Mouse (Mus musculus): ENCODE results near the gene Klf2. TPM values are rescaled to one million over a fixed set of nuclear protein-coding genes. Genes with fewer than 3 reads are reported as not detected.

Gene Klf2
- polyA plus RNA-seq, 1 experiment from 2014 or later = 15.4 TPM

DNA sequence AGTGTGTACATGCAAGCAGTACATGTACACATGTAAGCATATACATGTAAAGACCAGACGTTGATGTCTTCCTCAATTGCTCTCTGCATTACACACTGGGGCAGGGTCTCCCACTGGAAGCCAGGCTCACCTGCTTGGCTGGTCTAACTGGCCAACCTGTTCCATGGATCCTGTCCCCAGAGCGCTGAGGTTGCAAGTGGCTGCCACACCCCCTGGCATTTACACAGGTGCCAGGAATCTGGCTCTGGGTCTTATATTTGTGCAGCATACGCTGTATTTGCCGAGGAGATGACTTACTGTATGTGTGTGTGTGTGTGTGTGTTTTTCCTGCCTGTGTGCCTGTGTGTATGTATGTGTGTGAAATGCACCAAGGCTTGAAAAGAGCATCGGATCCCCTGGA, 11.9 kb upstream of the Klf2 start:
- H3K9ac ChIP-seq = no peak overlapping the region
- H3K36me3 ChIP-seq = no peaks in the 10 kb centered on the region
- peaks cover 14% of the 10 kb centered on the region for H3K4me1 ChIP-seq
- ATAC-seq (ENCODE audit: insufficient number of reproducible peaks, low FRiP score, low TSS enrichment, low read depth) = no peak
- no peak overlapping the region for H3K4me2 ChIP-seq (replicated peaks)
- no peak overlapping the region for H3K4me3 ChIP-seq (replicated peaks)
- WGBS = 75% methylated on average over 5 of the region's 5 CpGs
- no peak overlapping the region for H3K27ac ChIP-seq (replicated peaks)
- H3K27me3 ChIP-seq = no peaks in the 10 kb centered on the region
- H3K9me3 ChIP-seq (replicated peaks) = no peaks in the 10 kb centered on the region

DNA sequence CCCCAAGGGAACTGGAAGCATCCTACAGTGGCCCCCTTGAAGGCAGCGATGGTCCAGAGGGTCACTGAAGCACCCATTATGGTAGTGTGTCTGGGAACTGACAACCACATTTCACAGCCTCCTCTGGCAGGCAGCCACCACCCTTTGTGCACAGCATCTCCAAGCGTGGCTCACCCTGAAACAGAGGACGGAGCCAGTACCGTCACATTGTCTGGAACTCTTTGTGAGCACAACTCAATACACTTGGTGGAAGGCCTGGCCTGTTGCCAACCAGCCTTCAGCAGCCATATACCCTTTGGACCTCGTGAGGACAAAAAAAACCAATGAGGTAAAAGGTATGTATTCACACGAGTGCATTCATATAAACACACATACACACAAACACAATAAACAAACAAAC, 10.6 kb upstream of the Klf2 start:
- H3K36me3 ChIP-seq = no peaks in the 10 kb centered on the region
- WGBS = 59% methylated on average over 6 of the region's 6 CpGs
- no peak overlapping the region for H3K4me3 ChIP-seq (replicated peaks)
- no peak overlapping the region for H3K4me2 ChIP-seq (replicated peaks)
- no peaks in the 10 kb centered on the region for H3K27me3 ChIP-seq
- no peak overlapping the region for H3K9ac ChIP-seq
- H3K27ac ChIP-seq (replicated peaks) = no peak overlapping the region; the same call in 1 of the 2 replicates
- ATAC-seq (ENCODE audit: insufficient number of reproducible peaks, low FRiP score, low TSS enrichment, low read depth) = peak; percentile 49; the same call in 1 of the 2 replicates
- peaks cover 9% of the 10 kb centered on the region for H3K4me1 ChIP-seq
- no peaks in the 10 kb centered on the region for H3K9me3 ChIP-seq (replicated peaks)

DNA sequence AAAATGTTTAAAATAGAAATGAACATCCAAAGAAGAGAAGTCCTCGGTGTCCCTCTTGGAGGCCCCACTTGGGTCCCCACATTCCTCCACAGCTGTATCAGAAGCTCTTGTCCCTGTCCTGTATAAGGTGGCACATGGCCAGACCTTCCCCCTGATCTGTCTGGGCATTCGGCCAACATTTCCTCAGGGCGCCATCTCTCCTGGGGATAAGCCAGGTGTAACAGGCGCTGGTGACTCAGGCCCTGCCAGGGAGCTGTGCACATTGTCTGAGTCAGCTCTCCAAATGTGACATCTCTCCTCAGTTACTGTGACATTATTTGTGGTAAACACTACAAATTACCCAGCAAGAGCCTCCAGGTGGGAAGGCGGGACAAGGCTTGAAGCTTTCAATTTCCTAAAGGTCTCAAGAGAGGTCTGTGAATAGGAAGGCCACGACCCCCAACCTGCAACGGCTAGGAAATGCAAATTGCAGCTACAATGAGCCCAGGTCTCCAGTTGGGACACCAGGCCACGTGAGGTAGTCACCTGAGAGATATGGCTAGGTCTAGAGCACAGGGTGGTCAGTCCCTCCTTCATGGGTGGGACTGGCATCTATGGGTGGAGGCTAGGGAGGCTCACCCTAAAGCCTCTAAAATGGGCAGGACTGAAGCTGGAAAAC, 7.9 kb upstream of the Klf2 start:
- H3K9me3 ChIP-seq (replicated peaks) = no peaks in the 10 kb centered on the region
- no peaks in the 10 kb centered on the region for H3K36me3 ChIP-seq
- no peaks in the 10 kb centered on the region for H3K27me3 ChIP-seq
- ATAC-seq (ENCODE audit: insufficient number of reproducible peaks, low FRiP score, low TSS enrichment, low read depth) = peak; percentile 18; the same call in 1 of the 2 replicates
- H3K9ac ChIP-seq = no peak overlapping the region
- WGBS = 34% methylated on average over 8 of the region's 8 CpGs
- H3K4me1 ChIP-seq = peaks cover 6% of the 10 kb centered on the region; the same call in 1 of the 2 replicates
- no peak overlapping the region for H3K4me3 ChIP-seq (replicated peaks)
- no peak overlapping the region for H3K4me2 ChIP-seq (replicated peaks)
- H3K27ac ChIP-seq (replicated peaks) = no peak overlapping the region

DNA sequence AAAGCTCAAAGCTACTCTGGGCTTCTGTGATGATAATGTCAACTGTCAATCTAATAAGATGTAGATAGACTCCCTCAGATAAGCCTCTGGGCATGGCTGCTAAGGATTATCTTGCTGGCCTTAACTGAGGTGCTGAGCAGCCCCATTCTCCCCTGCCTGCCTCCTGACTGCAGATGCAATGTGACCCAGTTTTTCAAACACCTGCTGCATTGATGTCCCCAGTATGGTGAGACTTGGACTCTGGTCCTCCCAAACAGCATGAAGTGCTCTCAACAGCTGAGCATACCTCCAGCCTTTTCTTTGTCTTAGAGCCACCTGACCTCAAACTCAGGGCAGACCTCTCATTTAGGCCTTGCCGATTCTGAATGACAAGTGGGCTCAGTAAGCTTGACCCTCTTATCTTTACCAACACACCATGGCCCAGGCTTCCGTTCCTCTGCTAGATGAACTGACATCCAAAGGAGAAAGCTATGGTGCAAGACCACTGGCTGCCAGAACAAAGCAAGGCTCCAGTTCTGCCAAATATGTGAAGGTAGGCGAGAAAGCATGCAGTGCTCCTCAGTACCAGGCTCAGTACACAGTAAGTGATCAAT, 5.8 kb upstream of the Klf2 start:
- ATAC-seq (ENCODE audit: insufficient number of reproducible peaks, low FRiP score, low TSS enrichment, low read depth) = no peak
- H3K27me3 ChIP-seq = no peaks in the 10 kb centered on the region
- H3K36me3 ChIP-seq = no peaks in the 10 kb centered on the region
- H3K4me2 ChIP-seq (replicated peaks) = no peak overlapping the region
- WGBS = 78% methylated on average over 3 of the region's 3 CpGs
- no peak overlapping the region for H3K4me3 ChIP-seq (replicated peaks)
- H3K4me1 ChIP-seq = peaks cover 6% of the 10 kb centered on the region; the same call in 1 of the 2 replicates
- no peak overlapping the region for H3K27ac ChIP-seq (replicated peaks)
- H3K9me3 ChIP-seq (replicated peaks) = no peaks in the 10 kb centered on the region
- H3K9ac ChIP-seq = no peak overlapping the region

DNA sequence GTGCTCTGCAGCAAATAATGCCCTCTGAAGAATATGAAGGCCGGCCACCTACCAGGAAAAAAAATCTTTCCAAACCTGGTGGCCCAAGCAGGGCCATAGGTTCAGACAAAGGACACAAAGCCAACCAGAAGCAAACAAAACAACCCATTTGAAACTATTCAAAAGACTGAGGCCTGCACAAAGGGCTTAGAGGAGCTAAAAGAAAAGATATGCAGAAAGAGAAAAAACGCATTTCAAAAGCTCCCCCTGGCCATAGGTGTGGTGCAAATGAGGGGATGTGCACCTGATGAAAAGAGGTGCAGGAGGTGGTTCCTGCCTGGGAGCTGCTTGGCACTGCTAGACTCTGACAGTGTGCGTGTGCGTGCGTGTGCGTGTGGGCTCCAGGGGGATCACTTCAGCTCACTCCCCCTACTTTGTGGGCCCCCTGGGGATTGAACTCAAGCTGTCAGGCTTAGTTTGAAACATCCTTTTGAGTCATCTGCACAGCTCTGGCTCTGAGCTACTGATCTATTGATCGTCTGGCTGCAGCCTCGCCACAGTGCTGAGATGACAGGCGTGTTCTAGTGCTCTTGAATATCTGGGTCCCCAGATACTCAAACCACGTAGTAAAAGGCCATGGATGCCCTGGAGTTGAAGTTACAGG, 2.7 kb upstream of the Klf2 start:
- Histone ChIP-seq H3K9me3 (replicated peaks) (no peaks in the 10 kb centered on the region), H3K36me3 (no peaks in the 10 kb centered on the region), H3K9ac (no peak overlapping the region), H3K27me3 (peaks cover 24% of the 10 kb centered on the region), H3K27ac (replicated peaks) (no peak overlapping the region), H3K4me2 (replicated peaks) (no peak overlapping the region), H3K4me3 (replicated peaks) (no peak overlapping the region), H3K4me1 (peaks cover 30% of the 10 kb centered on the region)
- 30% methylated on average over 10 of the region's 10 CpGs for WGBS
- no peak for ATAC-seq (ENCODE audit: insufficient number of reproducible peaks, low FRiP score, low TSS enrichment, low read depth)

DNA sequence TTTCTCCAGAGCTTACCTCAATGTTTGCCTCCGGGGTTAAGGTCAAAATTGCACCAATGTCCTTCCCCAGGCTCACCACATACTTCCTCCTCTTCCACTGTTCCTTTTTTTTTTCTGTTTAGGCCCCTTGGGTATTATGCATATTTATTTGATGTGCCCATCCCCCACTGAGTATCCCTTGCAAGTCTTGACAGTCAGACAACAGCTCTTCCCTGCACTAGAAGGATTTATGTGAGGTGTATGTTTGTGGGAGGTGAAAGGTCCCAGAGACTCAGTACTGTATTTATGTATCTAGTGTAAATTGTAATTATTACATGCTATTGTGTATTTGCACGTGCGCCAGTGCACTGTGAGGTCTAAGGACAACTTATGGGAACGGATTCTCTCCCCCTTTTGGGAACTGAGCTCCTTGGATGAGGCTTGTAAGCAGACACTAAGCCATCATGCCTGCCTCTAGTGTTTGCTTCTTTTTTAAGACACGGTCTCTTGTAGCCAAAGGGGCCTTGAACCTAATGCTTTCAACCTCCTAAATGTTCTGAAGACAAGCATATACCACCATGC, 1.0 kb upstream of the Klf2 start:
- no peak for ATAC-seq (ENCODE audit: insufficient number of reproducible peaks, low FRiP score, low TSS enrichment, low read depth)
- Histone ChIP-seq H3K9ac (no peak overlapping the region), H3K9me3 (replicated peaks) (no peaks in the 10 kb centered on the region), H3K36me3 (no peaks in the 10 kb centered on the region), H3K27me3 (peaks cover 34% of the 10 kb centered on the region), H3K27ac (replicated peaks) (no peak overlapping the region), H3K4me2 (replicated peaks) (no peak overlapping the region), H3K4me1 (peaks cover 40% of the 10 kb centered on the region), H3K4me3 (replicated peaks) (no peak overlapping the region)
- 45% methylated on average over 5 of the region's 5 CpGs for WGBS

DNA sequence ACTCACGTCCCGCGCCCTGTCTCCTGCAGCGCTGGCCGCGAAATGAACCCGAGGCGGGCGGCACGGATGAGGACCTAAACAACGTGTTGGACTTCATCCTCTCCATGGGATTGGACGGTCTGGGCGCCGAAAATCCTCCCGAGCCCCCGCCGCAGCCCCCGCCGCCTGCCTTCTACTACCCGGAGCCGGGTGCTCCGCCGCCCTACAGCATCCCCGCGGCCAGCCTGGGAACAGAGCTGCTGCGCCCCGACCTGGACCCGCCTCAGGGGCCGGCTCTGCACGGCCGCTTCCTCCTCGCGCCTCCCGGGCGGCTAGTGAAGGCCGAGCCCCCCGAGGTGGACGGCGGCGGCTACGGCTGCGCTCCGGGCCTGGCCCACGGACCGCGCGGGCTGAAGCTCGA, 564 bp downstream of the Klf2 start:
- Histone ChIP-seq H3K4me1 (peaks cover 40% of the 10 kb centered on the region), H3K4me3 (replicated peaks) (peak overlapping the region; percentile 63), H3K9me3 (replicated peaks) (no peaks in the 10 kb centered on the region), H3K9ac (peak overlapping the region; percentile 54), H3K27me3 (peaks cover 34% of the 10 kb centered on the region), H3K36me3 (no peaks in the 10 kb centered on the region), H3K4me2 (replicated peaks) (peak overlapping the region; percentile 95), H3K27ac (replicated peaks) (peak overlapping the region; percentile 76)
- peak; percentile 2 for ATAC-seq (ENCODE audit: insufficient number of reproducible peaks, low FRiP score, low TSS enrichment, low read depth)
- WGBS = under 1% methylated on average over 43 of the region's 48 CpGs

DNA sequence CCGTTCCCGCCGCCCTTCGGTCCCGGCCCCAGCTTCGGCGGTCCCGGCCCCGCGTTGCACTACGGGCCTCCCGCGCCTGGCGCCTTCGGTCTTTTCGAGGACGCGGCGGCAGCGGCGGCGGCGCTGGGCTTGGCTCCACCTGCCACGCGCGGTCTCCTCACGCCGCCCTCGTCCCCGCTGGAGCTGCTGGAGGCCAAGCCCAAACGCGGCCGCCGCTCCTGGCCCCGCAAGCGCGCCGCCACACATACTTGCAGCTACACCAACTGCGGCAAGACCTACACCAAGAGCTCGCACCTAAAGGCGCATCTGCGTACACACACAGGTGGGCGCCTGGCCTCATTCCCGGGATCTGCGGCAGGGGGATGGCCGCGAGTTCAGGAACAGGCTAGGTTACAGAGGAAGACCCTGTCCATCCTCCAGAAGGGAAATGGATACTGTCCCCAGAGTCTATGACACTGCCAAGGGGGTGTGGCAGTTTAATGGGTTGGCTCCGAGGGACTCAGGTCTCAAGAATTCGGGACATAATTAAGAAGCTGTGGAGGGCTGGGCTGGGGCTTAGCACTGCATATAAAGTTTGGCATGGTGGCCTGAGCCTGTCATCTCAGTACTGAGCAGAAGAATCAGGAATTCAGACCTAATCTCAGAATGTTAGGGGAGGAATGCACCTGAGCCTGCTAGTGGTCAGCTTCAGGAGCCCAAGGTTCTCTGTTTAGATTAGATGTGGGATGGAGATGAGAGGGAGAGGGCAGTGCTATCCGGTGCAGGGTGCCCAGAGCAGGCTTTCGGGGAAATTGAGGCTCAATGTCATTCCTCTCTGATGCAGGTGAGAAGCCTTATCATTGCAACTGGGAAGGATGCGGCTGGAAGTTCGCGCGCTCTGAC, 1.3 kb downstream of the Klf2 start:
- H3K4me2 ChIP-seq (replicated peaks) = peak overlapping the region; percentile 95
- H3K27ac ChIP-seq (replicated peaks) = no peak overlapping the region
- H3K9me3 ChIP-seq (replicated peaks) = no peaks in the 10 kb centered on the region
- WGBS = 7% methylated on average over 50 of the region's 55 CpGs
- H3K4me3 ChIP-seq (replicated peaks) = peak overlapping the region; percentile 63
- peaks cover 40% of the 10 kb centered on the region for H3K4me1 ChIP-seq
- H3K27me3 ChIP-seq = peaks cover 34% of the 10 kb centered on the region
- H3K36me3 ChIP-seq = no peaks in the 10 kb centered on the region
- H3K9ac ChIP-seq = peak overlapping the region; percentile 54; the same call in 1 of the 2 replicates
- ATAC-seq (ENCODE audit: insufficient number of reproducible peaks, low FRiP score, low TSS enrichment, low read depth) = no peak

DNA sequence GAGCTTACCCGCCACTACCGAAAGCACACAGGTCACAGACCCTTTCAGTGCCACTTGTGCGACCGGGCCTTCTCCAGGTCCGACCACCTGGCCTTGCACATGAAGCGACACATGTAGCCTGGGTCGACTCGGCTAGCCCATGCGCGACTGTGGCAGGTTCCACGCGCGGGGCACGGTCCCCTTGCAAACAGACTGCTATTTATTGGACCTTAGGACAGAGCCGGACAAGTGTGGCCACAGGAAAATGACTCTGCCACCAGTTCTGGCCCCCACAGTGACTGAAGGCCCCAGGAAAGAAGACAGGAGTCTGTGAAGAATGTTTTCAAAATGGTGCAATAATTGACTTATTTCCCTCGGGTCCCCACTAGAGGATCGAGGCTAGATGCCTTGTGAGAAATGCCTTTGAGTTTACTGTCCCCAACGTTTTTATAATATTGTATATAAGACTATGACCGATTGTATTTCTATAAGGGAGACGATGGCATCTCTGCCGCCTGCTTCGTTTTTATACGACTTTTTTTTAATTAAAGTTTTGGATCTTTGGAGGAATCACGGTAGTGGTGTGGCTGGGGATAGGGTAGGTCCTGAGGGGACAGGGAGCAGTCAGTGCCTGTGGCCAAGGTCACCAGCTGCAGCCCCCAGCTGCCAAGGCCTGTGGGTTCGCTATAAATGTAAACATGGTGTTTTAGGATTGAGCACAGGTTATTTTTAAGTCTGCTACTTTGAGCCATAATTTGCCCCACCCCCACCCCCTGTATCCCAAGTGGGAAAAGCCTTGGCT, 2.2 kb downstream of the Klf2 start:
- Histone ChIP-seq H3K4me3 (replicated peaks) (peak overlapping the region; percentile 63), H3K4me1 (peaks cover 40% of the 10 kb centered on the region), H3K36me3 (no peaks in the 10 kb centered on the region), H3K27me3 (peaks cover 34% of the 10 kb centered on the region), H3K9me3 (replicated peaks) (no peaks in the 10 kb centered on the region), H3K9ac (no peak overlapping the region), H3K4me2 (replicated peaks) (peak overlapping the region; percentile 95), H3K27ac (replicated peaks) (no peak overlapping the region)
- ATAC-seq (ENCODE audit: insufficient number of reproducible peaks, low FRiP score, low TSS enrichment, low read depth) = no peak
- WGBS = 50% methylated on average over 25 of the region's 25 CpGs

DNA sequence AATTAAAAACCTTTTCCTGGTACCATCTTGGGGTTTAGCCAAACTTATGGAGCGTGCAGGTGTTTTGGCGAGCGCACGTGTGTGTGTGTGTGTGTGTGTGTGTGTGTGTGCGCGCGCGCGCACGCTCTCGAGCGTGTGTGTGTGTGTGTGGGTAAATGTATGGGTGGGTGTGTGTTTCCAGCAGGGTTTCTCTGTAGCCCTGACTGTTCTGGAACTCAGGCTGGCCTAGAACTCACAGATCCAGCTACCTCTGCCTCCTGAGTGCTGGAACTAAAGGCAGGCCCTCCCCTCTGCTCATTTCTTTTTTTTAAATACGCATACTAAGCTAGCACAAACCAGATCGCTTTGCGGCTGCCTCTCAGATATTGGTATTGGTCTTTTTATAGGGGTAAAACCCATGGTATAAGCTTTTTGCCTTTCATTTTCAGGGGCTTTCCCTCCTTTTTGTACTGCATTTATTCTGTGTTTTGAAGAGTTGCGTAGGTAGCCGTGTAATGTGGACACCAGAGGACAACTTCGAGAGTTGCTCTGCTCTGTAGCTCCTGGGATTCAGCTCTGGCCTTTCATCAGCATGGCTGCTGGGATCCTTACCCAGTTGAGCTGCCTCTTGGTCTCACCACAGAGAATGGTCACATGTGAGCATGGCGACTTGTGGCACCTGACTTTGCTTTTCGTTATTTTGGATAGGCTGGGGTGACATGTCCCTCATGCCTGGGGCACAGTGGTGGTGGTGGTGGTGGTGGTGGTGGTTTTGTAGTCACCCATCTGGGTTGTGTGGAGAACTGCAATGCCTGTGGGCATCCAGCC, 3.0 kb downstream of the Klf2 start:
- Histone ChIP-seq H3K4me1 (peaks cover 40% of the 10 kb centered on the region), H3K27ac (replicated peaks) (no peak overlapping the region), H3K4me2 (replicated peaks) (peak overlapping the region; percentile 95; the same call in 1 of the 2 replicates), H3K9me3 (replicated peaks) (no peaks in the 10 kb centered on the region), H3K4me3 (replicated peaks) (peak overlapping the region; percentile 63; the same call in 1 of the 2 replicates), H3K27me3 (peaks cover 34% of the 10 kb centered on the region), H3K36me3 (no peaks in the 10 kb centered on the region), H3K9ac (no peak overlapping the region)
- no peak for ATAC-seq (ENCODE audit: insufficient number of reproducible peaks, low FRiP score, low TSS enrichment, low read depth)
- WGBS = 87% methylated on average over 20 of the region's 20 CpGs
